19 mouse cellular contexts compared by ENCODE assay signal in genomic region chr13:32759036-32759435, GRCm38 (mm10). TPM values are rescaled to one million over a fixed set of nuclear protein-coding genes. Genes with fewer than 3 reads are reported as not detected.
DNase-seq lines count a peak whose midpoint lies in the region; ATAC-seq lines count a peak whose summit lies in the region.
"Had no signal": no experiment of that assay in that cellular context is flagged by ENCODE, and none has a peak within 500 bp of the region (broad histone marks: within the 10 kb centered on the region; RNA-seq: fewer than 3 reads in every experiment).

No protein-coding gene starts in this region.

- 15% methylated on average over 4 of the region's 4 CpGs for WGBS in forebrain, embryonic 11.5 days
- WGBS in forebrain, embryonic 12.5 days = 17% methylated on average over 4 of the region's 4 CpGs
- 9% methylated on average over 4 of the region's 4 CpGs for WGBS in hindbrain, embryonic 16.5 days

- no peak for DNase-seq in forebrain, embryonic 11.5 days (ENCODE audit: low spot score)
- DNase-seq in left cerebral cortex, postnatal 4 days = peak; percentile 16
- no peak for DNase-seq in left cerebral cortex, adult 9 months (ENCODE audit: low spot score in 2 of 2)
- peak; percentile 25 for DNase-seq in R1 (ENCODE audit: low read depth, low spot score)
- no peak for DNase-seq in T-cell, adult 2 months (ENCODE audit: low spot score)
- DNase-seq in kidney, postnatal 36 days = no peak
- DNase-seq: adrenal gland, postnatal 10 days; cerebellum, adult 11 months; layer of hippocampus, adult 9-11 months; lung, postnatal 36 days had no signal

- no peak overlapping the region for H3K27ac ChIP-seq in forebrain, embryonic 11.5 days (ENCODE audit: low read depth, low read length)
- no peak overlapping the region for H3K27ac ChIP-seq in forebrain, embryonic 12.5 days
- no peak overlapping the region for H3K27ac ChIP-seq in hindbrain, embryonic 16.5 days (ENCODE audit: low read depth, low read length)
- H3K27ac ChIP-seq: kidney, embryonic 15.5 days; liver, embryonic 12.5 days had no signal

- H3K9ac ChIP-seq in forebrain, embryonic 11.5 days (ENCODE audit: low read length) = no peak overlapping the region
- no peak overlapping the region for H3K9ac ChIP-seq in forebrain, embryonic 12.5 days
- H3K9ac ChIP-seq in hindbrain, embryonic 16.5 days (ENCODE audit: low read depth, low read length) = no peak overlapping the region
- H3K9ac ChIP-seq: heart, embryonic 12.5 days; kidney, embryonic 15.5 days; liver, embryonic 12.5 days had no signal

- no peak overlapping the region for H3K4me3 ChIP-seq in forebrain, embryonic 11.5 days (ENCODE audit: low read depth, low read length)
- H3K4me3 ChIP-seq in forebrain, embryonic 12.5 days (replicated peaks) = no peak overlapping the region
- no peak overlapping the region for H3K4me3 ChIP-seq in hindbrain, embryonic 16.5 days (ENCODE audit: low read length)
- H3K4me3 ChIP-seq: heart, embryonic 12.5 days; kidney, embryonic 15.5 days; liver, embryonic 12.5 days had no signal

- H3K9me3 ChIP-seq in forebrain, embryonic 11.5 days (ENCODE audit: control insufficient read depth, low read length) = no peaks in the 10 kb centered on the region
- H3K9me3 ChIP-seq in forebrain, embryonic 12.5 days = no peaks in the 10 kb centered on the region
- H3K9me3 ChIP-seq in hindbrain, embryonic 16.5 days (ENCODE audit: control insufficient read depth, low read length) = no peaks in the 10 kb centered on the region
- H3K9me3 ChIP-seq: heart, embryonic 12.5 days; kidney, embryonic 15.5 days; liver, embryonic 12.5 days had no signal

- no peaks in the 10 kb centered on the region for H3K4me1 ChIP-seq in forebrain, embryonic 11.5 days (replicated peaks; ENCODE audit: control insufficient read depth, insufficient read depth, low read length)
- H3K4me1 ChIP-seq in forebrain, embryonic 12.5 days = peaks cover 5% of the 10 kb centered on the region; the same call in 1 of the 2 replicates
- H3K4me1 ChIP-seq in hindbrain, embryonic 16.5 days (ENCODE audit: control insufficient read depth, insufficient read depth, low read depth, low read length) = peaks cover 5% of the 10 kb centered on the region; the same call in 1 of the 2 replicates
- H3K4me1 ChIP-seq: kidney, embryonic 15.5 days; liver, embryonic 12.5 days had no signal

- no peaks in the 10 kb centered on the region for H3K36me3 ChIP-seq in forebrain, embryonic 11.5 days (ENCODE audit: control insufficient read depth, insufficient read depth, low read length)
- no peaks in the 10 kb centered on the region for H3K36me3 ChIP-seq in forebrain, embryonic 12.5 days (replicated peaks)
- H3K36me3 ChIP-seq in hindbrain, embryonic 16.5 days (ENCODE audit: control insufficient read depth, insufficient read depth, low read length) = no peaks in the 10 kb centered on the region
- H3K36me3 ChIP-seq: heart, embryonic 12.5 days; kidney, embryonic 15.5 days; liver, embryonic 12.5 days had no signal

- intact Hi-C loops in left cerebral cortex, postnatal 4 days (cut with DNase I) = no loop called here

- no peak overlapping the region for H3K4me2 ChIP-seq in forebrain, embryonic 11.5 days (ENCODE audit: low read depth, low read length, severe bottlenecking)
- no peak overlapping the region for H3K4me2 ChIP-seq in forebrain, embryonic 12.5 days
- H3K4me2 ChIP-seq in hindbrain, embryonic 16.5 days (ENCODE audit: low read length) = no peak overlapping the region
- H3K4me2 ChIP-seq: heart, embryonic 12.5 days; kidney, embryonic 15.5 days; liver, embryonic 12.5 days had no signal

- ATAC-seq in forebrain, embryonic 11.5 days (replicated peaks; ENCODE audit: low FRiP score) = 0 out of 2 replicates have a peak, but pooled peaks have one; percentile 39
- ATAC-seq in forebrain, embryonic 12.5 days (ENCODE audit: low FRiP score) = no peak
- peak; percentile 84 for ATAC-seq in hindbrain, embryonic 16.5 days
- ATAC-seq: liver, embryonic 12.5 days had no signal

- H3K27me3 ChIP-seq in forebrain, embryonic 11.5 days (ENCODE audit: control insufficient read depth, insufficient read depth, low read length) = no peaks in the 10 kb centered on the region
- no peaks in the 10 kb centered on the region for H3K27me3 ChIP-seq in forebrain, embryonic 12.5 days
- no peaks in the 10 kb centered on the region for H3K27me3 ChIP-seq in hindbrain, embryonic 16.5 days (replicated peaks; ENCODE audit: control insufficient read depth, insufficient read depth, low read length)
- H3K27me3 ChIP-seq: heart, embryonic 12.5 days; kidney, embryonic 15.5 days; liver, embryonic 12.5 days had no signal

RNA-seq across cellular contexts. Expression of gene Mylk4, which starts 24.7 kb away (rescaled TPM):
- 0.11 TPM in 1 of 2 replicates, not detected in the other for polyA plus RNA-seq in forebrain, embryonic 11.5 days (2014; fragmentation: Nextera tagmentation; extraction: Ambion mirVana)
- polyA plus RNA-seq in forebrain, embryonic 12.5 days (2016; fragmentation: Nextera tagmentation; extraction: Ambion mirVana) = 0.13 and 0.22 TPM in 2 replicates
- under 1 TPM; 0.44 to 0.66 TPM for total RNA-seq in left cerebral cortex, postnatal 4 days (2021)
- 0.14 and 0.55 TPM in 2 replicates for polyA plus RNA-seq in hindbrain, embryonic 16.5 days (2015; fragmentation: Nextera tagmentation; extraction: Ambion mirVana)
- total RNA-seq: common myeloid progenitor, adult 5-6 weeks; monocyte, adult 5-6 weeks had no signal
- polyA plus RNA-seq: spleen, adult 2 months had no signal

RNA-seq across cellular contexts. Expression of gene Wrnip1, which starts 42.8 kb away (rescaled TPM):
- polyA plus RNA-seq in forebrain, embryonic 11.5 days (2014; fragmentation: Nextera tagmentation; extraction: Ambion mirVana) = 22.1 and 22.9 TPM in 2 replicates
- 29.1 and 30.4 TPM in 2 replicates for polyA plus RNA-seq in forebrain, embryonic 12.5 days (2016; fragmentation: Nextera tagmentation; extraction: Ambion mirVana)
- total RNA-seq in left cerebral cortex, postnatal 4 days (2021) = 10 to 100 TPM; 55.5 to 58.4 TPM
- polyA plus RNA-seq in hindbrain, embryonic 16.5 days (2015; fragmentation: Nextera tagmentation; extraction: Ambion mirVana) = 33.9 and 35.6 TPM in 2 replicates

RNA-seq across cellular contexts. Expression of gene D930007J09Rik, which starts 43.6 kb away (rescaled TPM):
- polyA plus RNA-seq in forebrain, embryonic 11.5 days (2014; fragmentation: Nextera tagmentation; extraction: Ambion mirVana) = not detected in 2 replicates
- polyA plus RNA-seq in forebrain, embryonic 12.5 days (2016; fragmentation: Nextera tagmentation; extraction: Ambion mirVana) = not detected in 2 replicates
- 1 to 10 TPM in 1 of 2 experiments, not detected in 1; 1.6 TPM for total RNA-seq in left cerebral cortex, postnatal 4 days (2021)
- polyA plus RNA-seq in hindbrain, embryonic 16.5 days (2015; fragmentation: Nextera tagmentation; extraction: Ambion mirVana) = not detected in 2 replicates
- total RNA-seq: adrenal gland, postnatal 10 days; common myeloid progenitor, adult 5-6 weeks; gastrocnemius, adult 18-20 months; monocyte, adult 5-6 weeks had no signal
- polyA plus RNA-seq: heart, embryonic 12.5 days; kidney, embryonic 15.5 days; liver, embryonic 12.5 days; spleen, adult 2 months had no signal

Comparison
In these comparisons a context has a peak if more than half of its experiments do, and no peak if none do; other contexts are left out.
1. DNase-seq: peak in left cerebral cortex, postnatal 4 days (single experiment) and R1 (single experiment); none in forebrain, embryonic 11.5 days (single experiment), left cerebral cortex, adult 9 months (0 of 2), T-cell, adult 2 months (single experiment) and kidney, postnatal 36 days (0 of 2).